Mouse (Mus musculus) lung, adult 2 months (tissue): Measurements from ENCODE around the gene Ung.

ENCODE experiments used
- CTCF ChIP-seq: fragments of 200-500 bp; IDR thresholded peaks from 2 replicates; pipeline ENCODE4 v1.5.1; 2011; ENCODE audit warnings: mild to moderate bottlenecking, low read length, control low read depth; ENCODE audit not compliant: insufficient read depth
- POLR2A ChIP-seq: fragments of 200-500 bp; IDR thresholded peaks from 2 replicates; pipeline ENCODE4 v1.6.1; 2011; ENCODE audit warnings: low read depth, mild to moderate bottlenecking, control low read depth, low read length, borderline replicate concordance; ENCODE audit errors: extremely low read depth

GRCm38 (mm10) chr5:114135516-114135915, 5.3 kb downstream of the Ung start:
- TF ChIP-seq CTCF (no peak), POLR2A (no peak)
